Mouse (Mus musculus): ENCODE measurements around the gene Rap2a. TPM values are rescaled to one million over a fixed set of nuclear protein-coding genes. Genes with fewer than 3 reads are reported as not detected.
A peak's percentile ranks its signal among the peaks of the same experiment; 100 is the strongest.

Rap2a gene
- 10 to 100 TPM; 67.6 to 82.7 (median 71.8) TPM for total RNA-seq (2022)

- DNase-seq (ENCODE audit: low spot score in 2 of 2) = peak; percentile 95 to 98
Observed at GRCm38 (mm10) chr14:120477982-120478568, at the start of gene Rap2a. Rap2a (plus strand) TSS chr14:120478444.

DNA sequence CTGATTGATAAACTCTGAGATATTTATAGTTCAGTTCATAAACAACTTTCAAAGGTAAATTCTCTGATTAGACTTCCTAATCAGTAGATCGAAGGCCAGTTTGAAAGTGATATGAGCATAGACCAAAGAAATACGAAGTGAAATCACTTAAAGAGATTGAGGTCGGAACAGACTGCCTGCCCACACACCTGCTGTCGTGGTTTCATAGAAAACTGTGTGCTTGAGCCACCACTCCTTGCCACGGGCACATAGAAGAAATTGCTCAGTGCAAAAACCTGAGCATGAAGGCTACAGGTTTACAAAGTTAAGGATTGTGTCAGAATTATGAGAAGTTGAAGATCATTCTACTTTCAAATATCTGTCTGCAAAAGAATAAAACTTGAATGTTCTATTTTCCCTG lies 49.7 kb upstream of the Rap2a start:
- no peak for DNase-seq (ENCODE audit: low spot score in 2 of 2)

DNA sequence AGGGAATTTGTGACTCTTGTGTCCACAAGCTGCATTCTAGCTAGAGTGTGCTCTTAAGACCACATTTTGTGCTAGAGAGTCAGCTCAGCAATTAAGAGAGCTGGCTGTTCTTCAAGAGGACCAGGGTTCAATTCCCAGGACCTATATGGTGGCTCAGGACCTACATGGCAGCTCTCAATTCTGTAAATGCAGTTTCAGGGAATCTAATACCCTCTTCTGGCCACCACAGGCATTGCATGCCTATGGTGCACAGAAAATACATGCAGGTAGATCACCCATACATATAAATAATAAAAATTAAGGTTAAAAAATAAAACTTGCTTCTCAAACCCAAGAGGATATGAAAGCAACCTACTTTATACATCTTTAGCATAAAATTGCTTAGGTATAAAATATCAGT lies 45.5 kb upstream of the Rap2a start:
- no peak for DNase-seq (ENCODE audit: low spot score in 2 of 2)

GRCm38 (mm10) chr14:120433931-120434398 lies 44.3 kb upstream of the Rap2a start:
- DNase-seq (ENCODE audit: low spot score in 2 of 2) = no peak

GRCm38 (mm10) chr14:120434831-120435230 lies 43.4 kb upstream of the Rap2a start:
- no peak for DNase-seq (ENCODE audit: low spot score in 2 of 2)

GRCm38 (mm10) chr14:120440716-120441115 lies 37.5 kb upstream of the Rap2a start:
- no peak for DNase-seq (ENCODE audit: low spot score in 2 of 2)

DNA sequence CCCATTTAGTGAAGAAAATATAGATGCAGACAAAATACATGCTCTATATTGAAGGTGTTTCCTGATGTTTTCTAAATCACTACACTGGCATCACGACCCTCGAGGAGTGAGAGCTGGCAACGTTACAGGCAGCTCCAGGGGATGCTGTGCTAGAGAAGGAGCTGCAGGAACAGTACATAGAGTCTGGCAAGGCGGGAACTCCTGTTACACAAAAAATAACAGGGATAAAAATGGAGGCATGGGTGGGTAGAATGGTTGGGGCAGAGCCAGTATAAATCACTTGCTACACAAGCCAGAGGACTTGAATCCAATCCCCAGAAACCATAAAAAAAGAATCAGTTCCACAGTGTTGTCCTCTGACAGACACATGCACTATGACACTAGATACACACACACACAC lies 37.0 kb upstream of the Rap2a start:
- DNase-seq (ENCODE audit: low spot score in 2 of 2) = no peak

GRCm38 (mm10) chr14:120441836-120442235 lies 36.4 kb upstream of the Rap2a start:
- no peak for DNase-seq (ENCODE audit: low spot score in 2 of 2)

- DNase-seq (ENCODE audit: low spot score in 2 of 2) = no peak
Observed at GRCm38 (mm10) chr14:120454221-120454620, 24.0 kb upstream of the Rap2a start.

DNA sequence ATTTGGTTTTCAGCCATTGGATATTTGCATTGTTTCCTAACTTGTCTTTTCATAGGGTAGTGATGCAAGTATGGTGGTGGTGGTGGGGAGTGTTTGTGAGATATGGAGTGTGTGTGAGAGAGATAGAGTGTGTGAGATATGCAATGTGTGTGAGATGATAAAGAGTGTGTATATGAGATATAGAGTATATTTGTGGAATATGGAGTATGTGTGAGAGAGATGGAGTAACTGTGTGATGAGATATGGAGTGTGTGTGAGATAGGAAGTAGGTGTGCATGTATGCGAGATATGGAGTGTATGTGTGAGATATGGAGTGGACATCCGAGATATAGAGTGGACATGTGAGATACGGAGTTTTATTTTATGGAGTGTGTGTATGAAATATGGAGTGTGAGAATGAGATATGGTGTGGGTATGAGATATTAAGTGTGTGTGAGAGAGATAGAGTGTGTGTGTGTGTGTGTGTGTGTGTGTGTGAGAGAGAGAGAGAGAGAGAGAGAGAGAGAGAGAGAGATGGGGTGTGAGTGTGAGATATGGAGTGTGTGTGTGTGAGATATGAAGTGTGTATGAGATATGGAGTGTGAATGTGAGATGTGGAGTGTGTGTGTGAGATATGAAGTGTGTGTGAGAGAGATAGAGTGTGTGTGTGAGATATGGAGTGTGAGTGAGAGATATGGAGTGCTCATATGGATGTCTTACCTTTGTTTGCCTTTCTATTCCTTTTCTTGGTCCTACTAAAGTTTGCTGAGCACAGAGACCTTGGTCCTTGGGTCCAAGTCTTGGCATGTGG lies 14.1 kb upstream of the Rap2a start:
- no peak for DNase-seq (ENCODE audit: low spot score in 2 of 2)

- DNase-seq (ENCODE audit: low spot score in 2 of 2) = no peak
Observed at GRCm38 (mm10) chr14:120466816-120467215, 11.4 kb upstream of the Rap2a start.

DNA sequence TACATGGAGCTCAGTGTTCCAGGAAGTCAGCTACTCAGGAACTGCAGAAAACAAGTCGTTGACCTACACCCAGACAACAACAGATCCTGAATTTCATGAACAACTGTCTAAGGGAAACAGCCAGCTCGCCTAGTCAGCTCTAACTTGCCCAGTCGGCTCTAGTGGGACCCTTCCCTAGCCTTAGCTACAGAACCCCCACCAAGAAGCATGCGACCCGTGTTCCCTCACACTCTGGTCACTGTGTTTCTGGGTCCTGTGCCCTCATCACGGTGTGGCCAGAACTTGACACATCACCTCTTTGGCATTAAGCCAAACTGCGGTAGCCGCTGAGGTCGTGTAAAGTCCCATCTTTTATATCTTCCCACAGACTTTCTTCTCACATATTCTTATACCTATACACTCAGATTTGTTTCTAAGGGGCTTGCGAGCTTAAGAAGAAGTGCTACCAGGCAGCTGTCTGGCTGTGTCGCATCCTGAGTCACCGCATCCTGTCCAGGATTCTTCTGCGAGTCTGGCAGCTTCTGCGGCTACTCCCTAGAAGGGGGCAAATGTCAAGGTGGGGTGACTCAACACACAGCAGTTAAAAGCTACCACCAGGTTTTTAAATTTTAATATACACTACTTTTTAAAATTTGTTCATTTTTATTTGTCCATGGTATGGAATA lies 9.0 kb upstream of the Rap2a start:
- no peak for DNase-seq (ENCODE audit: low spot score in 2 of 2)

DNA sequence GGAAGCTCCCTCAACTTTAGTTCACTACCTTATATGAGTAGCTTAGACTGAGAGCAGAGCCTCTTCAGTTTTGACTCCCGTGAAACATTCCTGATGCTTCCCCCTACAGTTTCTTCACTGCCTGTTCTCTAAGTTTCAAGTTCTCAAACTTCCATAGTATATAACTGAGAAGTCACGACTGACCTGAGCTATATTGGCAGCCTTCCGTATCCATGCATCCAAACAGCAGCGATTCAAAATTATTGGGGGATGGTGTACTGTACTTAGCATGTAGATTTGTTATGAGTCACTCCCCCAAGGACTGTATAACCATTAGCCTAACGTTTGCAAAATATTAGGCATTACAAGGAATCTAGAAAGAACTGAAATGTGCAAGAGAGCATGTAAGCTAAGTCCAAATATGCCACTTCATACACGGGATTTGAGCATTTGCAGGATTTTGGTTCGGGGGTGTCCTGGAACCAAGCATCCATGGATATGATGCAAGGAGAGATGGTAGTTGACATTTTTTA lies 2.0 kb upstream of the Rap2a start:
- no peak for DNase-seq (ENCODE audit: low spot score in 2 of 2)

- DNase-seq (ENCODE audit: low spot score in 2 of 2) = peak; percentile 99
Observed at GRCm38 (mm10) chr14:120477288-120477981, 809 bp upstream of the Rap2a start.

DNA sequence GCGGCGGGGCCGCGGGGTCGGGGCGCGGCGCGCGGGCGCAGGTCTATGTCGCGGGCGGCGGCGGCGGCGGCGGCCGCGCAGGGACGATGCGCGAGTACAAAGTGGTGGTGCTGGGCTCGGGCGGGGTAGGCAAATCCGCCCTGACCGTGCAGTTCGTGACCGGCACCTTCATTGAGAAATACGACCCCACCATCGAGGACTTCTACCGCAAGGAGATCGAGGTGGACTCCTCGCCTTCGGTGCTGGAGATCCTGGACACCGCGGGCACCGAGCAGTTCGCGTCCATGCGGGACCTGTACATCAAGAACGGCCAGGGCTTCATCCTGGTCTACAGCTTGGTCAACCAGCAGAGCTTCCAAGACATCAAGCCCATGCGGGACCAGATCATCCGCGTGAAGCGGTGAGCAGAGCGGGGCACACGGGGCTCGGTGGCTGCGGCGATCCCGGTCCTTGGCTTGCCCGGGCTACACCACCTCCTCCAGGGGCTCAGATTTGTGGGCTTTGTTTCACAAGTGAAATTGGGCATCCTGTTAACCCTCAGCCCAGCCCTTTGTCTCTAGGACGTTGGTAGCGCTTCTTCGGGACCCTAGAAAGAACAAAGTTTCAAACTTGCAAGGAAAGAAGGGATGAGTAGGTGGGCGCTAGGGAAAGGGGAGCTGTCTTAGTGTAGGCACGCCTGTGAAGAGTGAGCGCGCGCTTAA lies 547 bp downstream of the Rap2a start:
- DNase-seq (ENCODE audit: low spot score in 2 of 2) = peak; percentile 39 to 47

DNA sequence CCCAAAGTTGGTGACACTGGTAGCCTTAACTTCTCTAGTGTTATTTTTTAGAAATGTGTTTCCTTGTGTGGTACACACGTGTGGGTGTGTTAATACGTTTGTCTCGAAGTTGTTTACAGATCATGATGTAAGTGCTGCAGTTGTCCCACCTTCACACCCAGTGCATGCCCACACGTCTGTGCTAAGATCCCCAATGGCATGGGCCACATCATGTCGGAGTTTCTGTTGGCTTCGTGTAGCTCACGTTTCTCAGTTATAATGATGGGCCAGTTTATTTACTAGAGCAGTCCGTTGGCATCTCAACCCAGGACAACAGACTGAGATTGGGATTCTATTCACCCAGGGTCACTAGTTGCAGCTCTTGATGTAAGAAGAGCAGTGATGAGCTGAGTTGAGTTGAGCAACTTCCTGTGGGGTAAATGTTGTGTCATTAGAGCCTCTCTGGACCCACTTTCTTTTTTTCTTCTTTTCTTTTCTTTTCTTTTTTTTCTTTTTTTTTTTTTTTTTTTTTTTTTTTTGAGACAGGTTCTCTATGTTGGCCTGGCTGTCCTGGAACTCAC lies 2.2 kb downstream of the Rap2a start:
- DNase-seq (ENCODE audit: low spot score in 2 of 2) = no peak

GRCm38 (mm10) chr14:120480927-120481326 lies 2.7 kb downstream of the Rap2a start:
- no peak for DNase-seq (ENCODE audit: low spot score in 2 of 2)

GRCm38 (mm10) chr14:120484561-120484960 lies 6.3 kb downstream of the Rap2a start:
- DNase-seq (ENCODE audit: low spot score in 2 of 2) = no peak

GRCm38 (mm10) chr14:120496284-120496683 lies 18.0 kb downstream of the Rap2a start:
- no peak for DNase-seq (ENCODE audit: low spot score in 2 of 2)

- no peak for DNase-seq (ENCODE audit: low spot score in 2 of 2)
Observed at GRCm38 (mm10) chr14:120496827-120497226, 18.6 kb downstream of the Rap2a start.

DNA sequence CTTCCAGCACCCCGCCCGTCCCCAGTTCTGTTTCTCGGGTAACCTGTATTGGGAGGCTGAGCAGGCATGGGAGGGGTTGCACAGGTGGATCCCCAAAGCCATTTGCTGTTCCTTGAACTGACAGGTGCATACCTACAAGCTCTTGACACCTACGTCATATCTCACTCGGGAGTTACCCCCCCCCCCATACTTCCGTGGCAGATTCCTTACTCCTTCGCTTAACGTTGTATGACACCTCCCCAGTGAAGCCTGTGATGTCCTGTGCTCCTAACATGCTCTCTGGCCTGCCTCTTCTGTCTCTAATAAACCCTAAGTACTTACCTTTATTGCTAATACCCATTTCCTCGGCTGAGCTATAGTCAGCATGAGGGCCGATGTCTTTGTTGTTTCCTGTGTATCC lies 20.9 kb downstream of the Rap2a start:
- no peak for DNase-seq (ENCODE audit: low spot score in 2 of 2)
